Comparison of ENCODE assay signal across 9 mouse cellular contexts in genomic region chr1:152531498-152531897, GRCm38 (mm10).
DNase-seq lines count a peak whose midpoint lies in the region; ATAC-seq lines count a peak whose summit lies in the region.
"Had no signal": no experiment of that assay in that cellular context is flagged by ENCODE, and none has a peak within 500 bp of the region (broad histone marks: within the 10 kb centered on the region; RNA-seq: fewer than 3 reads in every experiment).

No protein-coding gene starts in this region.

- 75% methylated on average over 15 of the region's 15 CpGs for WGBS in midbrain, embryonic 13.5 days
- WGBS in midbrain, embryonic 16.5 days: 59% methylated on average over 15 of the region's 15 CpGs
- 42% methylated on average over 15 of the region's 15 CpGs for WGBS in embryonic facial prominence, embryonic 15.5 days
- WGBS in kidney, embryonic 14.5 days: 21% methylated on average over 15 of the region's 15 CpGs
- 74% methylated on average over 15 of the region's 15 CpGs for WGBS in midbrain, embryonic 10.5 days

- H3K4me1 ChIP-seq in midbrain, embryonic 13.5 days (replicated peaks): 0 out of 2 replicates have a peak, but pooled peaks cover 8% of the 10 kb centered on the region
- no peaks in the 10 kb centered on the region for H3K4me1 ChIP-seq in midbrain, embryonic 16.5 days (ENCODE audit: control insufficient read depth, insufficient read depth, low read length)
- peaks cover 8% of the 10 kb centered on the region; the same call in 1 of the 2 replicates for H3K4me1 ChIP-seq in embryonic facial prominence, embryonic 15.5 days
- peaks cover 7% of the 10 kb centered on the region; the same call in 1 of the 2 replicates for H3K4me1 ChIP-seq in kidney, embryonic 14.5 days (ENCODE audit: control insufficient read depth, insufficient read depth, low read length)
- H3K4me1 ChIP-seq in midbrain, embryonic 10.5 days: peaks cover under 1% of the 10 kb centered on the region; the same call in 1 of the 2 replicates

- DNase-seq in retina, embryonic 14.5 days (ENCODE audit: low spot score): peak; percentile 30
- no peak for DNase-seq in urinary bladder, adult 2 months (ENCODE audit: low spot score)
- DNase-seq in thymus, postnatal 25 days: no peak
- no peak for DNase-seq in midbrain, embryonic 10.5 days (ENCODE audit: low spot score)

- H3K4me2 ChIP-seq in midbrain, embryonic 13.5 days (replicated peaks): no peak overlapping the region
- no peak overlapping the region for H3K4me2 ChIP-seq in midbrain, embryonic 16.5 days (ENCODE audit: low read length)
- 0 out of 2 replicates have a peak overlapping the region, but pooled peaks have one; percentile 17 for H3K4me2 ChIP-seq in embryonic facial prominence, embryonic 15.5 days (replicated peaks)
- no peak overlapping the region for H3K4me2 ChIP-seq in kidney, embryonic 14.5 days (replicated peaks; ENCODE audit: low read depth, low read length)
- H3K4me2 ChIP-seq: limb, embryonic 13.5 days had no signal

- ATAC-seq in midbrain, embryonic 13.5 days: no peak
- no peak for ATAC-seq in midbrain, embryonic 16.5 days
- ATAC-seq in embryonic facial prominence, embryonic 15.5 days (ENCODE audit: insufficient number of reproducible peaks, low FRiP score, low TSS enrichment, low read depth): peak; percentile 80
- peak; percentile 58 for ATAC-seq in kidney, embryonic 14.5 days (ENCODE audit: low FRiP score, low TSS enrichment)

- H3K9ac ChIP-seq in midbrain, embryonic 13.5 days (replicated peaks): peak overlapping the region; percentile 36; the same call in 1 of the 2 replicates
- no peak overlapping the region for H3K9ac ChIP-seq in midbrain, embryonic 16.5 days (ENCODE audit: low read depth, low read length)
- no peak overlapping the region for H3K9ac ChIP-seq in embryonic facial prominence, embryonic 15.5 days
- H3K9ac ChIP-seq in kidney, embryonic 14.5 days (ENCODE audit: low read depth, low read length): no peak overlapping the region
- H3K9ac ChIP-seq: limb, embryonic 13.5 days had no signal

- no peaks in the 10 kb centered on the region for H3K27me3 ChIP-seq in midbrain, embryonic 13.5 days
- H3K27me3 ChIP-seq in midbrain, embryonic 16.5 days (ENCODE audit: control insufficient read depth, insufficient read depth, low read depth, low read length): no peaks in the 10 kb centered on the region
- H3K27me3 ChIP-seq in embryonic facial prominence, embryonic 15.5 days: no peaks in the 10 kb centered on the region
- H3K27me3 ChIP-seq in kidney, embryonic 14.5 days (ENCODE audit: control insufficient read depth, insufficient read depth, low read length): no peaks in the 10 kb centered on the region
- no peaks in the 10 kb centered on the region for H3K27me3 ChIP-seq in midbrain, embryonic 10.5 days (ENCODE audit: low read depth, poor library complexity, severe bottlenecking)
- H3K27me3 ChIP-seq: limb, embryonic 13.5 days had no signal

- no peaks in the 10 kb centered on the region for H3K9me3 ChIP-seq in midbrain, embryonic 13.5 days
- H3K9me3 ChIP-seq in midbrain, embryonic 16.5 days (replicated peaks; ENCODE audit: control insufficient read depth, low read length, poor library complexity, severe bottlenecking): no peaks in the 10 kb centered on the region
- no peaks in the 10 kb centered on the region for H3K9me3 ChIP-seq in embryonic facial prominence, embryonic 15.5 days (replicated peaks)
- no peaks in the 10 kb centered on the region for H3K9me3 ChIP-seq in kidney, embryonic 14.5 days (ENCODE audit: control insufficient read depth, low read length)
- H3K9me3 ChIP-seq in midbrain, embryonic 10.5 days (replicated peaks): no peaks in the 10 kb centered on the region
- H3K9me3 ChIP-seq: limb, embryonic 13.5 days had no signal

- H3K27ac ChIP-seq in midbrain, embryonic 13.5 days: no peak overlapping the region
- no peak overlapping the region for H3K27ac ChIP-seq in midbrain, embryonic 16.5 days (ENCODE audit: low read length)
- 0 out of 2 replicates have a peak overlapping the region, but pooled peaks have one; percentile 4 for H3K27ac ChIP-seq in embryonic facial prominence, embryonic 15.5 days (replicated peaks)
- H3K27ac ChIP-seq in kidney, embryonic 14.5 days (ENCODE audit: low read depth, low read length): no peak overlapping the region
- H3K27ac ChIP-seq in midbrain, embryonic 10.5 days (replicated peaks): no peak overlapping the region
- H3K27ac ChIP-seq: limb, embryonic 13.5 days had no signal

- no peak overlapping the region for H3K4me3 ChIP-seq in midbrain, embryonic 13.5 days (replicated peaks)
- no peak overlapping the region for H3K4me3 ChIP-seq in midbrain, embryonic 16.5 days (ENCODE audit: low read depth, low read length)
- no peak overlapping the region for H3K4me3 ChIP-seq in embryonic facial prominence, embryonic 15.5 days (replicated peaks)
- no peak overlapping the region for H3K4me3 ChIP-seq in kidney, embryonic 14.5 days (ENCODE audit: low read length)
- H3K4me3 ChIP-seq in midbrain, embryonic 10.5 days: no peak overlapping the region
- H3K4me3 ChIP-seq: limb, embryonic 13.5 days had no signal

- peaks cover 7% of the 10 kb centered on the region; the same call in 1 of the 2 replicates for H3K36me3 ChIP-seq in midbrain, embryonic 13.5 days
- H3K36me3 ChIP-seq in midbrain, embryonic 16.5 days (ENCODE audit: control insufficient read depth, insufficient read depth, low read length): no peaks in the 10 kb centered on the region; the same call in 1 of the 2 replicates
- peaks cover 24% of the 10 kb centered on the region for H3K36me3 ChIP-seq in embryonic facial prominence, embryonic 15.5 days
- H3K36me3 ChIP-seq in kidney, embryonic 14.5 days (ENCODE audit: control insufficient read depth, insufficient read depth, low read length): peaks cover 48% of the 10 kb centered on the region
- H3K36me3 ChIP-seq in midbrain, embryonic 10.5 days: peaks cover 44% of the 10 kb centered on the region

Comparison
In these comparisons a context has a peak if more than half of its experiments do, and no peak if none do; other contexts are left out.
1. ATAC-seq: peak in embryonic facial prominence, embryonic 15.5 days (single experiment) and kidney, embryonic 14.5 days (single experiment); none in midbrain, embryonic 13.5 days (single experiment) and midbrain, embryonic 16.5 days (single experiment).